7 mouse cellular contexts compared by ENCODE assay signal in genomic region chr2:84669828-84670568, GRCm38 (mm10). TPM values are rescaled to one million over a fixed set of nuclear protein-coding genes. Genes with fewer than 3 reads are reported as not detected.
A peak's percentile ranks its signal among the peaks of the same experiment; 100 is the strongest.
DNase-seq lines count a peak whose midpoint lies in the region; ATAC-seq and TF ChIP-seq lines count a peak whose summit lies in the region.

No protein-coding gene starts in this region.

- peaks cover 25% of the 10 kb centered on the region for H3K36me3 ChIP-seq in heart, postnatal 0 days (replicated peaks; ENCODE audit: control insufficient read depth, insufficient read depth, low read length)
- H3K36me3 ChIP-seq in liver, embryonic 13.5 days = peaks cover 35% of the 10 kb centered on the region

- no peak for TF ChIP-seq EP300 in heart, postnatal 0 days (IDR thresholded peaks at IDR 0.05; ENCODE audit: low read depth)

- peak overlapping the region; percentile 93 for H3K4me3 ChIP-seq in brown adipose tissue, adult 24 weeks (ENCODE audit: insufficient read depth, low read depth, low read length)
- H3K4me3 ChIP-seq in heart, postnatal 0 days (ENCODE audit: low read depth, low read length) = peak overlapping the region; percentile 93
- H3K4me3 ChIP-seq in liver, embryonic 13.5 days (replicated peaks) = peak overlapping the region; percentile 92

- peak overlapping the region; percentile 84 for H3K9ac ChIP-seq in heart, postnatal 0 days (replicated peaks; ENCODE audit: low read depth, low read length)
- peak overlapping the region; percentile 92 for H3K9ac ChIP-seq in liver, embryonic 13.5 days

- no peaks in the 10 kb centered on the region for H3K27me3 ChIP-seq in heart, postnatal 0 days (ENCODE audit: control insufficient read depth, insufficient read depth, low read length)
- H3K27me3 ChIP-seq in liver, embryonic 13.5 days = no peaks in the 10 kb centered on the region

- 3% methylated on average over 38 of the region's 39 CpGs for WGBS in heart, postnatal 0 days
- WGBS in liver, embryonic 13.5 days (ENCODE audit: insufficient replicate concordance) = 3% methylated on average over 39 of the region's 39 CpGs

- peak overlapping the region; percentile 78 for H3K4me2 ChIP-seq in heart, postnatal 0 days (ENCODE audit: low read depth, low read length)
- H3K4me2 ChIP-seq in liver, embryonic 13.5 days = peak overlapping the region; percentile 95

- H3K4me1 ChIP-seq in brown adipose tissue, adult 24 weeks (ENCODE audit: control insufficient read depth, insufficient read depth, insufficient read length, low read length) = peaks cover 3% of the 10 kb centered on the region; the same call in 1 of the 2 replicates
- H3K4me1 ChIP-seq in heart, postnatal 0 days (ENCODE audit: control insufficient read depth, insufficient read depth) = peaks cover 11% of the 10 kb centered on the region; the same call in 1 of the 2 replicates
- H3K4me1 ChIP-seq in liver, embryonic 13.5 days (replicated peaks) = peaks cover 22% of the 10 kb centered on the region

- peak; percentile 57 for ATAC-seq in heart, postnatal 0 days (ENCODE audit: insufficient read depth, low read depth)
- ATAC-seq in liver, embryonic 13.5 days (ENCODE audit: low read depth) = peak; percentile 65

- TF ChIP-seq CTCF in heart, postnatal 0 days (IDR thresholded peaks at IDR 0.05; ENCODE audit: low read depth) = no peak

- peak; percentile 19 for DNase-seq in ovary, postnatal 10 days (ENCODE audit: low spot score)
- DNase-seq in ovary, postnatal 36 days (ENCODE audit: low spot score) = no peak
- DNase-seq in heart, postnatal 0 days (ENCODE audit: low spot score) = no peak
- DNase-seq in liver, embryonic 13.5 days = no peak
- DNase-seq in natural killer cell, adult 2 months (ENCODE audit: low spot score in 2 of 2) = peak; percentile 21 to 26
- no peak for DNase-seq in right cerebral cortex, postnatal 14 days

- H3K27ac ChIP-seq in brown adipose tissue, adult 24 weeks (replicated peaks; ENCODE audit: low read depth, low read length) = no peak overlapping the region
- peak overlapping the region; percentile 80 for H3K27ac ChIP-seq in heart, postnatal 0 days (ENCODE audit: low read depth)
- H3K27ac ChIP-seq in liver, embryonic 13.5 days = peak overlapping the region; percentile 88

- H3K9me3 ChIP-seq in heart, postnatal 0 days (replicated peaks; ENCODE audit: control insufficient read depth, low read length) = no peaks in the 10 kb centered on the region
- H3K9me3 ChIP-seq in liver, embryonic 13.5 days (replicated peaks) = no peaks in the 10 kb centered on the region

RNA-seq across cellular contexts. Expression of gene Selenoh, which starts 0.6 kb away (rescaled TPM):
- polyA plus RNA-seq in brown adipose tissue, adult 24 weeks (2012; ENCODE audit: insufficient read depth, insufficient read length, missing spikeins) = 27.5 and 33.4 TPM in 2 replicates
- 240 and 350 TPM in 2 replicates for total RNA-seq in heart, postnatal 0 days (2014; rRNA removed; ENCODE audit: low replicate concordance)
- polyA plus RNA-seq in heart, postnatal 0 days (2015; fragmentation: Nextera tagmentation; extraction: Ambion mirVana) = 137 and 149 TPM in 2 replicates
- polyA plus RNA-seq in liver, embryonic 13.5 days (2015; fragmentation: Nextera tagmentation; extraction: Ambion mirVana) = 143 and 145 TPM in 2 replicates

RNA-seq across cellular contexts. Expression of gene Gm28635, which starts 7.8 kb away (rescaled TPM):
- polyA plus RNA-seq in brown adipose tissue, adult 24 weeks (2012; ENCODE audit: insufficient read depth, insufficient read length, missing spikeins) = not detected in 2 replicates
- not detected in 2 replicates for total RNA-seq in heart, postnatal 0 days (2014; rRNA removed; ENCODE audit: low replicate concordance)
- polyA plus RNA-seq in heart, postnatal 0 days (2015; fragmentation: Nextera tagmentation; extraction: Ambion mirVana) = not detected in 2 replicates
- not detected in 2 replicates for polyA plus RNA-seq in liver, embryonic 13.5 days (2015; fragmentation: Nextera tagmentation; extraction: Ambion mirVana)

RNA-seq across cellular contexts. Expression of gene Med19, which starts 8.2 kb away (rescaled TPM):
- 11.5 and 13.0 TPM in 2 replicates for polyA plus RNA-seq in brown adipose tissue, adult 24 weeks (2012; ENCODE audit: insufficient read depth, insufficient read length, missing spikeins)
- 8.1 and 41.5 TPM in 2 replicates for total RNA-seq in heart, postnatal 0 days (2014; rRNA removed; ENCODE audit: low replicate concordance)
- polyA plus RNA-seq in heart, postnatal 0 days (2015; fragmentation: Nextera tagmentation; extraction: Ambion mirVana) = 15.9 and 17.0 TPM in 2 replicates
- 22.8 and 26.2 TPM in 2 replicates for polyA plus RNA-seq in liver, embryonic 13.5 days (2015; fragmentation: Nextera tagmentation; extraction: Ambion mirVana)

RNA-seq across cellular contexts. Expression of gene Tmx2, which starts 8.9 kb away (rescaled TPM):
- polyA plus RNA-seq in brown adipose tissue, adult 24 weeks (2012; ENCODE audit: insufficient read depth, insufficient read length, missing spikeins) = 99.9 and 101 TPM in 2 replicates
- total RNA-seq in heart, postnatal 0 days (2014; rRNA removed; ENCODE audit: low replicate concordance) = 82.7 and 85.6 TPM in 2 replicates
- polyA plus RNA-seq in heart, postnatal 0 days (2015; fragmentation: Nextera tagmentation; extraction: Ambion mirVana) = 151 and 159 TPM in 2 replicates
- 77.9 and 83.4 TPM in 2 replicates for polyA plus RNA-seq in liver, embryonic 13.5 days (2015; fragmentation: Nextera tagmentation; extraction: Ambion mirVana)

RNA-seq across cellular contexts. Expression of gene Btbd18, which starts 11.1 kb away (rescaled TPM):
- not detected in 2 replicates for polyA plus RNA-seq in brown adipose tissue, adult 24 weeks (2012; ENCODE audit: insufficient read depth, insufficient read length, missing spikeins)
- not detected in 2 replicates for total RNA-seq in heart, postnatal 0 days (2014; rRNA removed; ENCODE audit: low replicate concordance)
- polyA plus RNA-seq in heart, postnatal 0 days (2015; fragmentation: Nextera tagmentation; extraction: Ambion mirVana) = 0.05 and 0.08 TPM in 2 replicates
- polyA plus RNA-seq in liver, embryonic 13.5 days (2015; fragmentation: Nextera tagmentation; extraction: Ambion mirVana) = 0.03 and 0.06 TPM in 2 replicates

Comparison
In these comparisons a context has a peak if more than half of its experiments do, and no peak if none do; other contexts are left out.
1. DNase-seq: peak in ovary, postnatal 10 days (single experiment) and natural killer cell, adult 2 months (2 of 2); none in ovary, postnatal 36 days (single experiment), heart, postnatal 0 days (single experiment), liver, embryonic 13.5 days (single experiment) and right cerebral cortex, postnatal 14 days (single experiment).
2. Peak in every context shown above with its lines, with median percentiles within 50 percentile points of each other: H3K4me3 ChIP-seq.